Mouse (Mus musculus) midbrain, postnatal 0 days (tissue): ENCODE results near the gene Gapdh. TPM values are rescaled to one million over a fixed set of nuclear protein-coding genes. Genes with fewer than 3 reads are reported as not detected.

Experiments used
- ATAC-seq: fragments of 200-750 bp; cut with Nextera tagmentation; 2 replicates; pipeline ENCODE4 v1.8.0; 2017; ENCODE audit warnings: moderate number of reproducible peaks, mild to moderate bottlenecking, moderate TSS enrichment, moderate library complexity; ENCODE audit not compliant: low FRiP score
- DNase-seq: peaks from one replicate; pipeline ENCODE4 v3.0.0-alpha.2; 2015; ENCODE audit warnings: low spot score
- H3K27ac ChIP-seq: fragments of 300-500 bp; sonication (generic); 2 replicates; pipeline ENCODE4 v1.5.1; 2014; ENCODE audit warnings: low read depth, mild to moderate bottlenecking, low read length, mixed read lengths
- H3K27me3 ChIP-seq: fragments of 300-500 bp; sonication (generic); 2 replicates; pipeline ENCODE4 v1.6.1; 2014; ENCODE audit warnings: low read length, control low read depth, mixed read lengths; ENCODE audit not compliant: insufficient read depth
- H3K36me3 ChIP-seq: fragments of 300-500 bp; sonication (generic); 2 replicates; pipeline ENCODE4 v1.6.1; 2014; ENCODE audit warnings: low read length, control low read depth, mixed read lengths; ENCODE audit not compliant: insufficient read depth
- H3K4me1 ChIP-seq: fragments of 300-500 bp; sonication (generic); 2 replicates; pipeline ENCODE4 v1.6.1; 2014; ENCODE audit warnings: mild to moderate bottlenecking, control low read depth, antibody characterized with exemption, low read length, mixed read lengths; ENCODE audit not compliant: insufficient read depth
- H3K4me2 ChIP-seq: fragments of 300-500 bp; sonication (generic); 2 replicates; pipeline ENCODE4 v1.6.1; 2014; ENCODE audit warnings: low read depth, mild to moderate bottlenecking, low read length, mixed read lengths; ENCODE audit not compliant: poor library complexity, severe bottlenecking
- H3K4me3 ChIP-seq: fragments of 300-500 bp; sonication (generic); 2 replicates; pipeline ENCODE4 v1.5.1; 2014; ENCODE audit warnings: low read depth, mild to moderate bottlenecking, low read length, moderate library complexity
- H3K9ac ChIP-seq: fragments of 300-500 bp; sonication (generic); replicated peaks from 2 replicates; pipeline ENCODE4 v1.6.1; 2014; ENCODE audit warnings: mild to moderate bottlenecking, low read length, moderate library complexity, mixed read lengths; ENCODE audit not compliant: poor library complexity, severe bottlenecking
- H3K9me3 ChIP-seq: fragments of 300-500 bp; sonication (generic); 2 replicates; pipeline ENCODE4 v1.6.1; 2016; ENCODE audit warnings: low read length, control low read depth
- CTCF ChIP-seq: IDR thresholded peaks from 2 replicates; pipeline ENCODE4 v1.5.1; 2016; ENCODE audit warnings: antibody characterized with exemption, mild to moderate bottlenecking
- WGBS: fragments of 180-500 bp; shearing (Covaris S2); extraction: QIAGEN DNeasy Blood & Tissue Kit; methylation state at CpG from one replicate; pipeline ENCODE4 v1.1.7; 2014; 5-methylcytosine and 5-hydroxymethylcytosine counted together
- polyA plus RNA-seq: library from polyadenylated mRNA; unstranded; fragments of >200 nt; fragmentation: Nextera tagmentation; extraction: Ambion mirVana; gene quantifications from 2 replicates; pipeline ENCODE4 v1.2.1, GENCODE M21; 2015
- total RNA-seq: library from RNA; depleted of rRNA; stranded (reverse); fragments of >200 nt; gene quantifications from 2 replicates; pipeline ENCODE4 v1.2.3, GENCODE M21; 2014; rRNA removed

Gene Gapdh
- total RNA-seq (2,678 and 3,049 TPM in 2 replicates), polyA plus RNA-seq (1,705 and 1,726 TPM in 2 replicates)

DNA sequence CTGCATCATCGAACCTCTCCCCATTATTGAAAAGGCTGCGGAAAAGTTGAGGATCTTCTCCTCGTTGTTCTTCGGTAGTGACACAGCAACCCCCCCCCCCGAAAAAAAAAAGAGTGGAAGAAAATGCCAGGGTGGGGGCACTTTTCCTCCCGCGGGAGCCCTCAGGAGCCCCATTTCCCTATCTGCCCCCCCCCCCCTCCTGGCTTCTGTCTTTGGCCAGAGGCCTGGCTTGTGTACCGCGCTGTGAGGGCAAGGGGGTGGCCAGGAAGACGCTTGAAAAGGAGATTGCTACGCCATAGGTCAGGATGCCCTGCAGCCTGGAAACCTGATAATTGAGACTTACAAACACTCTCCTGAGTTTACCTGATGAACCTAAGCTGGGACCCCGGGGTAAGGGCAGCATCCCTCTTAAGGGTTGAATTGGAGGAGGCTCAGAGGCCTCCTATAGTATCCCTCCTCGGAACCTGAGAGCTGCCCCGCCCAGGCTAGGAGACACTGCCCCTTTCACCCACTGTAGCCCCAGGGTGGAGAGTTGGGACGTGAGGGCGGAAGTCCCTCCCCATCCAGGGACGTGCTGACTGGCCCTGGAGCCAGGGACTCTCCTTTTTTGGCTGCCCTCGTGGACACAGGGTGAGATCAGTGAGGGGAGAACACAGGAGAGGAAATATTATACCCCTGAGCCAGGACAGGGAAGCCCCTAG lies at the start of gene Gapdh:
Gene Gapdh (minus strand): TSS at position 417 of the 701 bp plus-strand sequence.
- Histone ChIP-seq H3K4me2 (peak within 1 kb of the TSS; percentile 79), H3K9me3 (no peaks in the 10 kb centered on the region), H3K27me3 (no peaks in the 10 kb centered on the region), H3K9ac (peak within 1 kb of the TSS; percentile 81), H3K27ac (peak within 1 kb of the TSS; percentile 89), H3K4me3 (peak within 1 kb of the TSS; percentile 59), H3K36me3 (peaks cover 28% of the 10 kb centered on the region), H3K4me1 (peaks cover 11% of the 10 kb centered on the region; the same call in 1 of the 2 replicates)
- ATAC-seq = no peak
- WGBS = under 1% methylated on average over 12 of the region's 18 CpGs
- peak; percentile 70 for DNase-seq
- no peak for TF ChIP-seq CTCF

DNA sequence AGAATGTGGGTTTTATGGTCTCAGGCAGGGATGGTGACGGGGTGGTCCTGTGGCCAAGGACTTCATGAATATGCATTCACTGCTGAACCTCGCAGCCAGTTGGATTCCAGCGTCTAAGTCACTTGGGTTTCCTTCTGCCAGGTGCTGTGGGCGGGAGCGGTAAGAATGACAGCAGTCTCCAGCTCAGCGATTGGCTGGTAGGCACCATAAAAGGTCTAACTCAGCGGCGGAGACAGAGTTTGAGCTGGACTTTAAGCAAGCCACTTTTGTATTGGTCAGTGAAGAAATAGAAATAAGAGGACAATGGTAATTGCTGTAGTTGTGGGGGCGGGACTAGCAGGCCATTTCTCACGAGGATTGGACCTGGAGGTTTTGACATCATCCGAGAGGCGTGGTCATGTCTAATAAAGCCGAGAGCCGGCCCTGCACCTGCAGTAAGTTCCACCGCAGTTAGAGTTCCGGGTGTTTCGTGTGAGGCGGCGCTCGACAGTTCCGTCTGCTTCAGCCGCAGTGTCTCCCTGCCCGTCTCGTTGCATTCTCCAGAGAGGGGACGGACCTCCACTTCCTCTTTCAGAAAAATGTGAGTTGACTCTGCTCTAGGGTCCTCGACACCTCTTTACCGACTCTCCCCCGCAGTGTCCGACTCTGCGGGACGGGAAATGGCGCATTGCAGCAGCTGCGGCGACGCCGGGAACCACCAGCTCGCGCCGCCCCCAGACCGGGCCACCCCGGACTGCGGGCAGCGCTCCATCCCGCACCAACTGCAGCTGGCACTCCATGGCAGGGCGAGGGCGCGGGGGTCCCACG lies 49.1 kb upstream of the Gapdh start, which contains the start of gene Vamp1:
Gene Vamp1 (plus strand): TSS at position 404 of the 807 bp plus-strand sequence.
- peak; percentile 97 for ATAC-seq
- Histone ChIP-seq H3K4me2 (peak within 1 kb of the TSS; percentile 83), H3K9ac (peak within 1 kb of the TSS; percentile 80), H3K4me1 (0 out of 2 replicates have a peak, but pooled peaks cover 6% of the 10 kb centered on the region), H3K27me3 (no peaks in the 10 kb centered on the region), H3K36me3 (peaks cover 6% of the 10 kb centered on the region), H3K27ac (peak within 1 kb of the TSS; percentile 88), H3K9me3 (no peaks in the 10 kb centered on the region), H3K4me3 (peak within 1 kb of the TSS; percentile 73)
- under 1% methylated on average over 48 of the region's 48 CpGs for WGBS
- peak; percentile 100 for DNase-seq
- TF ChIP-seq CTCF = no peak; the same call in 1 of the 2 replicates

GRCm38 (mm10) chr6:125213715-125214114 lies 47.4 kb upstream of the Gapdh start:
- no peak overlapping the region for H3K4me3 ChIP-seq
- H3K27ac ChIP-seq = no peak overlapping the region
- ATAC-seq (no peak), DNase-seq (no peak)
- no peaks in the 10 kb centered on the region for H3K27me3 ChIP-seq
- TF ChIP-seq CTCF = no peak
- 84% methylated on average over 6 of the region's 6 CpGs for WGBS
- H3K4me2 ChIP-seq = no peak overlapping the region
- H3K4me1 ChIP-seq = 0 out of 2 replicates have a peak, but pooled peaks cover 6% of the 10 kb centered on the region
- H3K9ac ChIP-seq = no peak overlapping the region
- H3K36me3 ChIP-seq = no peaks in the 10 kb centered on the region
- H3K9me3 ChIP-seq = no peaks in the 10 kb centered on the region

DNA sequence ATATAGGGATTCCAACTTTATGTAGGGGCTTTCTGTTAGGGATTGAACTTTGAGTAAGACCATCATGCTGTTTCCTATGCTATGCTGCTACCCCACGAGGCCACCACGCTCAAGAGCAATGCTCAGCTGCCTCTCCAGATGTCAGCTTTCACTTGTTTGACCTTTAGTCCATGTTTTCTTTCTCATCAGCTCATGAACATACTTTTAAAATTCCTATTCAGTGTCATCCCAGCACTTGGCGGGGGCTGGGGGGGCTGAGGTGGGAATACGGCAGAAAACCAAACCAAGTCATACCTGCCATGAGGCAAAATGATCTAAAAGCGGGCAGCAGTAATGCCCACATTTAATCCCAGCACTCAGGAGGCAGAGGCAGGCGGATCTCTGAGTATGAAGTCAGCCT lies 46.9 kb upstream of the Gapdh start:
- no peak overlapping the region for H3K9ac ChIP-seq
- no peaks in the 10 kb centered on the region for H3K27me3 ChIP-seq
- no peak for DNase-seq
- H3K4me2 ChIP-seq = no peak overlapping the region
- 69% methylated on average over 6 of the region's 6 CpGs for WGBS
- H3K4me1 ChIP-seq = 0 out of 2 replicates have a peak, but pooled peaks cover 6% of the 10 kb centered on the region
- no peaks in the 10 kb centered on the region for H3K36me3 ChIP-seq
- no peaks in the 10 kb centered on the region for H3K9me3 ChIP-seq
- H3K4me3 ChIP-seq = no peak overlapping the region
- no peak for ATAC-seq
- H3K27ac ChIP-seq = no peak overlapping the region
- TF ChIP-seq CTCF = no peak

DNA sequence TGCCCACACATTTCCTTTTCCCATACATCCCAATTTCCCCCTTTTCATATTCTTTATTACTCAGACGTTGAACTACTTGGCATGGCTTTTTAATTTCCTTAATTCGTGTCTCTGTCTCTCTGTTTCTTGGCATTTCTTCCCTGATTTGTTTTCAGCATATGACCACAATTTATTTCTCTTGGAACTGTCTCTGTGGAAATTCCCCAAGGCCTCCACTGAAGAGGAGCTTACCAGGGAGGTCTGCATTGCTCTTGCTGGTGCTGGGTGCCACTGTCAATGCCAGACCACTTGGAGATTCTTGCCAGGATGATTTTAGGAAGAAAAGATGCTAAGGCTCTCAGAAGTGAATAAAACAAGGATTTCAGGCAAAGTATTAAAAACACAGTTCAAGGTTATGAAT lies 46.4 kb upstream of the Gapdh start:
- Histone ChIP-seq H3K27me3 (no peaks in the 10 kb centered on the region), H3K4me2 (no peak overlapping the region), H3K27ac (no peak overlapping the region), H3K4me3 (no peak overlapping the region), H3K9me3 (no peaks in the 10 kb centered on the region), H3K36me3 (no peaks in the 10 kb centered on the region), H3K9ac (no peak overlapping the region), H3K4me1 (0 out of 2 replicates have a peak, but pooled peaks cover 6% of the 10 kb centered on the region)
- TF ChIP-seq CTCF = no peak
- ATAC-seq (no peak), DNase-seq (no peak)
- 47% methylated on average over 2 of the region's 2 CpGs for WGBS
